Mouse (Mus musculus) forebrain, embryonic 10.5 days (tissue): ENCODE data around the gene Tfec. TPM values are rescaled to one million over a fixed set of nuclear protein-coding genes. Genes with fewer than 3 reads are reported as not detected.
A peak's percentile ranks its signal among the peaks of the same experiment; 100 is the strongest.

Experiments used
- DNase-seq: peaks from one replicate; pipeline ENCODE4 v3.0.0-alpha.2; 2017; ENCODE audit warnings: low spot score; ENCODE audit errors: extremely low spot score
- H3K27ac ChIP-seq: fragments of 300-500 bp; sonication (generic); 2 replicates; pipeline ENCODE4 v1.5.1; 2016; ENCODE audit warnings: mild to moderate bottlenecking
- H3K27me3 ChIP-seq: fragments of 300-500 bp; sonication (generic); 2 replicates; pipeline ENCODE4 v1.6.1; 2016; ENCODE audit warnings: mild to moderate bottlenecking; ENCODE audit not compliant: poor library complexity, severe bottlenecking
- H3K36me3 ChIP-seq: fragments of 300-500 bp; sonication (generic); replicated peaks from 2 replicates; pipeline ENCODE4 v1.6.1; 2016; ENCODE audit warnings: mild to moderate bottlenecking, moderate library complexity
- H3K4me1 ChIP-seq: fragments of 300-500 bp; sonication (generic); 2 replicates; pipeline ENCODE4 v1.6.1; 2016
- H3K4me3 ChIP-seq: fragments of 300-500 bp; sonication (generic); 2 replicates; pipeline ENCODE4 v1.5.1; 2016; ENCODE audit warnings: mild to moderate bottlenecking, moderate library complexity
- H3K9me3 ChIP-seq: fragments of 300-500 bp; sonication (generic); 2 replicates; pipeline ENCODE4 v1.6.1; 2016; ENCODE audit warnings: mild to moderate bottlenecking, moderate library complexity
- WGBS: fragments of 180-500 bp; shearing (Covaris S2); methylation state at CpG from one replicate; pipeline ENCODE4 v1.1.7; 2016; 5-methylcytosine and 5-hydroxymethylcytosine counted together
- polyA plus RNA-seq: library from polyadenylated mRNA; unstranded; fragments of >200 nt; fragmentation: Nextera tagmentation; extraction: Ambion mirVana; gene quantifications from 2 replicates; pipeline ENCODE4 v1.2.1, GENCODE M21; 2016

Gene Tfec
- polyA plus RNA-seq = 1.1 and 1.6 TPM in 2 replicates

- no peak for DNase-seq
- Histone ChIP-seq H3K27ac (no peak within 1 kb of the TSS), H3K36me3 (no peaks in the 10 kb centered on the region), H3K9me3 (no peaks in the 10 kb centered on the region), H3K4me3 (no peak within 1 kb of the TSS), H3K4me1 (no peaks in the 10 kb centered on the region), H3K27me3 (no peaks in the 10 kb centered on the region)
- 81% methylated on average over 7 of the region's 7 CpGs for WGBS
Measured at GRCm38 (mm10) chr6:16898251-16898862, at the start of gene Tfec. Gene Tfec, minus strand, starts transcription at chr6:16898441.

- Histone ChIP-seq H3K4me3 (no peak overlapping the region), H3K9me3 (no peaks in the 10 kb centered on the region)
- 72% methylated on average over 3 of the region's 3 CpGs for WGBS
Measured at GRCm38 (mm10) chr6:16947837-16948236, 49.6 kb upstream of the Tfec start.

GRCm38 (mm10) chr6:16943513-16943912 lies 45.3 kb upstream of the Tfec start:
- H3K9me3 ChIP-seq = no peaks in the 10 kb centered on the region
- no peak for DNase-seq
- H3K4me3 ChIP-seq = no peak overlapping the region
- H3K27me3 ChIP-seq = peaks cover 4% of the 10 kb centered on the region; the same call in 1 of the 2 replicates
- no peaks in the 10 kb centered on the region for H3K36me3 ChIP-seq
- WGBS = 87% methylated on average over 3 of the region's 3 CpGs
- no peak overlapping the region for H3K27ac ChIP-seq
- peaks cover 15% of the 10 kb centered on the region for H3K4me1 ChIP-seq

More at GRCm38 (mm10) chr6:16947837-16948236, 49.6 kb upstream of the Tfec start:
- no peak for DNase-seq
- Histone ChIP-seq H3K27ac (no peak overlapping the region), H3K27me3 (peaks cover 4% of the 10 kb centered on the region; the same call in 1 of the 2 replicates), H3K4me1 (peaks cover 7% of the 10 kb centered on the region), H3K36me3 (no peaks in the 10 kb centered on the region)

- no peak overlapping the region for H3K27ac ChIP-seq
- H3K4me1 ChIP-seq = peaks cover 15% of the 10 kb centered on the region
- 48% methylated on average over 4 of the region's 4 CpGs for whole genome bisulfite sequencing
- peak; percentile 22 for DNase-seq
- peaks cover 4% of the 10 kb centered on the region; the same call in 1 of the 2 replicates for H3K27me3 ChIP-seq
- no peaks in the 10 kb centered on the region for H3K36me3 ChIP-seq
- no peaks in the 10 kb centered on the region for H3K9me3 ChIP-seq
- H3K4me3 ChIP-seq = no peak overlapping the region
Measured at GRCm38 (mm10) chr6:16942433-16942832, 44.2 kb upstream of the Tfec start.

- H3K27me3 ChIP-seq = no peaks in the 10 kb centered on the region
- no peak overlapping the region for H3K27ac ChIP-seq
- DNase-seq = no peak
- no peak overlapping the region for H3K4me3 ChIP-seq
- H3K9me3 ChIP-seq = no peaks in the 10 kb centered on the region
- 87% methylated on average over 6 of the region's 6 CpGs for WGBS
- H3K4me1 ChIP-seq = no peaks in the 10 kb centered on the region
- H3K36me3 ChIP-seq = no peaks in the 10 kb centered on the region
Measured at GRCm38 (mm10) chr6:16931059-16931458, 32.8 kb upstream of the Tfec start.

- H3K27me3 ChIP-seq = no peaks in the 10 kb centered on the region
- H3K4me1 ChIP-seq = no peaks in the 10 kb centered on the region
- no peak overlapping the region for H3K27ac ChIP-seq
- no peaks in the 10 kb centered on the region for H3K9me3 ChIP-seq
- H3K36me3 ChIP-seq = no peaks in the 10 kb centered on the region
- 81% methylated on average over 2 of the region's 2 CpGs for WGBS
- H3K4me3 ChIP-seq = no peak overlapping the region
- DNase-seq = no peak
Measured at GRCm38 (mm10) chr6:16920111-16920656, 21.9 kb upstream of the Tfec start.

GRCm38 (mm10) chr6:16891819-16892218 lies 6.4 kb downstream of the Tfec start:
- no peak overlapping the region for H3K4me3 ChIP-seq
- H3K4me1 ChIP-seq = no peaks in the 10 kb centered on the region
- H3K36me3 ChIP-seq = no peaks in the 10 kb centered on the region
- no peaks in the 10 kb centered on the region for H3K27me3 ChIP-seq
- no peak for DNase-seq
- H3K9me3 ChIP-seq = no peaks in the 10 kb centered on the region
- 90% methylated on average over 5 of the region's 5 CpGs for WGBS
- no peak overlapping the region for H3K27ac ChIP-seq

GRCm38 (mm10) chr6:16883537-16884307 lies 14.5 kb downstream of the Tfec start:
- no peaks in the 10 kb centered on the region for H3K4me1 ChIP-seq
- 76% methylated on average over 5 of the region's 5 CpGs for WGBS
- no peaks in the 10 kb centered on the region for H3K36me3 ChIP-seq
- H3K9me3 ChIP-seq = no peaks in the 10 kb centered on the region
- H3K4me3 ChIP-seq = no peak overlapping the region
- H3K27ac ChIP-seq = no peak overlapping the region
- no peak for DNase-seq
- H3K27me3 ChIP-seq = no peaks in the 10 kb centered on the region

GRCm38 (mm10) chr6:16874021-16874542 lies 24.2 kb downstream of the Tfec start:
- Histone ChIP-seq H3K27me3 (no peaks in the 10 kb centered on the region), H3K4me1 (no peaks in the 10 kb centered on the region), H3K4me3 (no peak overlapping the region), H3K9me3 (no peaks in the 10 kb centered on the region), H3K36me3 (no peaks in the 10 kb centered on the region), H3K27ac (no peak overlapping the region)
- DNase-seq = no peak
- 93% methylated on average over 2 of the region's 2 CpGs for WGBS

GRCm38 (mm10) chr6:16870067-16870466 lies 28.2 kb downstream of the Tfec start:
- no peaks in the 10 kb centered on the region for H3K9me3 ChIP-seq
- no peaks in the 10 kb centered on the region for H3K4me1 ChIP-seq
- no peaks in the 10 kb centered on the region for H3K27me3 ChIP-seq
- DNase-seq = no peak
- no peaks in the 10 kb centered on the region for H3K36me3 ChIP-seq
- WGBS = 53% methylated on average over 2 of the region's 2 CpGs
- H3K27ac ChIP-seq = no peak overlapping the region
- no peak overlapping the region for H3K4me3 ChIP-seq

GRCm38 (mm10) chr6:16868314-16868713 lies 29.9 kb downstream of the Tfec start:
- Histone ChIP-seq H3K4me1 (no peaks in the 10 kb centered on the region), H3K27me3 (no peaks in the 10 kb centered on the region), H3K4me3 (no peak overlapping the region), H3K27ac (no peak overlapping the region), H3K36me3 (no peaks in the 10 kb centered on the region), H3K9me3 (no peaks in the 10 kb centered on the region)
- DNase-seq = no peak
- 90% methylated on average over 2 of the region's 2 CpGs for WGBS

GRCm38 (mm10) chr6:16862753-16863508 lies 35.3 kb downstream of the Tfec start:
- 93% methylated on average over 6 of the region's 6 CpGs for WGBS
- Histone ChIP-seq H3K4me1 (no peaks in the 10 kb centered on the region), H3K27ac (no peak overlapping the region), H3K27me3 (no peaks in the 10 kb centered on the region), H3K4me3 (no peak overlapping the region), H3K36me3 (no peaks in the 10 kb centered on the region), H3K9me3 (no peaks in the 10 kb centered on the region)
- DNase-seq = no peak
